Comparison of ENCODE assay signal across 8 mouse cellular contexts in genomic region chr15:77934326-77934725, GRCm38 (mm10). TPM values are rescaled to one million over a fixed set of nuclear protein-coding genes. Genes with fewer than 3 reads are reported as not detected.
A peak's percentile ranks its signal among the peaks of the same experiment; 100 is the strongest.
DNase-seq lines count a peak whose midpoint lies in the region; ATAC-seq and TF ChIP-seq lines count a peak whose summit lies in the region.

No protein-coding gene starts in this region.

- WGBS in heart, adult 2 months: 61% methylated on average over 11 of the region's 11 CpGs
- WGBS in hindbrain, embryonic 13.5 days: 76% methylated on average over 11 of the region's 11 CpGs
- 77% methylated on average over 11 of the region's 11 CpGs for WGBS in intestine, embryonic 15.5 days

- no peak for ATAC-seq in hindbrain, embryonic 13.5 days (ENCODE audit: low FRiP score)
- ATAC-seq in intestine, embryonic 15.5 days: no peak

- H3K4me2 ChIP-seq in hindbrain, embryonic 13.5 days: no peak overlapping the region
- no peak overlapping the region for H3K4me2 ChIP-seq in intestine, embryonic 15.5 days (replicated peaks)

- no peak for TF ChIP-seq EP300 in heart, adult 2 months (IDR thresholded peaks at IDR 0.05; ENCODE audit: insufficient read depth, low read depth, low read length)

- H3K36me3 ChIP-seq in heart, adult 2 months (ENCODE audit: control insufficient read depth, insufficient read depth, low read length): no peaks in the 10 kb centered on the region
- H3K36me3 ChIP-seq in hindbrain, embryonic 13.5 days: no peaks in the 10 kb centered on the region
- no peaks in the 10 kb centered on the region for H3K36me3 ChIP-seq in intestine, embryonic 15.5 days

- TF ChIP-seq CTCF in heart, adult 2 months (IDR thresholded peaks at IDR 0.05): no peak

- H3K4me1 ChIP-seq in heart, adult 2 months (ENCODE audit: control insufficient read depth, insufficient read depth, low read length): peaks cover 10% of the 10 kb centered on the region
- H3K4me1 ChIP-seq in hindbrain, embryonic 13.5 days (replicated peaks): peaks cover 23% of the 10 kb centered on the region
- 0 out of 2 replicates have a peak, but pooled peaks cover 5% of the 10 kb centered on the region for H3K4me1 ChIP-seq in intestine, embryonic 15.5 days (replicated peaks)

- no peaks in the 10 kb centered on the region for H3K27me3 ChIP-seq in heart, adult 2 months (ENCODE audit: control insufficient read depth, insufficient read depth, low read length)
- H3K27me3 ChIP-seq in hindbrain, embryonic 13.5 days: peaks cover 5% of the 10 kb centered on the region
- H3K27me3 ChIP-seq in intestine, embryonic 15.5 days (replicated peaks): no peaks in the 10 kb centered on the region

- peak; percentile 39 to 58 for DNase-seq in heart, adult 2 months
- DNase-seq in heart, adult 8-10 months (ENCODE audit: low spot score): no peak
- peak; percentile 25 for DNase-seq in thymus, postnatal 14 days
- no peak for DNase-seq in thymus, postnatal 25 days
- DNase-seq in left cerebral cortex, adult 11 months (ENCODE audit: low spot score): no peak
- no peak for DNase-seq in urinary bladder, postnatal 10 days (ENCODE audit: low spot score)

- no peaks in the 10 kb centered on the region for H3K79me2 ChIP-seq in heart, adult 2 months (replicated peaks; ENCODE audit: control insufficient read depth, insufficient read depth, low read length)

- no peak overlapping the region for H3K4me3 ChIP-seq in heart, adult 2 months
- H3K4me3 ChIP-seq in hindbrain, embryonic 13.5 days: no peak overlapping the region
- H3K4me3 ChIP-seq in intestine, embryonic 15.5 days (replicated peaks): no peak overlapping the region

- no peak overlapping the region for H3K27ac ChIP-seq in heart, adult 2 months
- no peak overlapping the region for H3K27ac ChIP-seq in hindbrain, embryonic 13.5 days
- H3K27ac ChIP-seq in intestine, embryonic 15.5 days: no peak overlapping the region

- no peak for TF ChIP-seq POLR2A in heart, adult 2 months (IDR thresholded peaks at IDR 0.05; ENCODE audit: insufficient read depth, low read depth, low read length)

- H3K9ac ChIP-seq in heart, adult 2 months (ENCODE audit: low read depth, low read length): no peak overlapping the region
- H3K9ac ChIP-seq in hindbrain, embryonic 13.5 days: peak overlapping the region; percentile 49; the same call in 1 of the 2 replicates
- H3K9ac ChIP-seq in intestine, embryonic 15.5 days: no peak overlapping the region

- no peaks in the 10 kb centered on the region for H3K9me3 ChIP-seq in hindbrain, embryonic 13.5 days
- H3K9me3 ChIP-seq in intestine, embryonic 15.5 days: no peaks in the 10 kb centered on the region

- intact Hi-C loops in heart, adult 2 months (cut with DNase I): loop anchor here (2.0 to 10.0 kb wide), 3 partner anchors 22 to 238 kb away; partner anchors contain the start of genes Foxred2 and Ift27

RNA-seq across cellular contexts. Expression of gene Txn2, which starts 5.5 kb away (rescaled TPM):
- 100 to 1,000 TPM; 260 to 299 TPM for total RNA-seq in heart, adult 2 months (2021)
- 403 and 411 TPM in 2 replicates for polyA plus RNA-seq in heart, adult 2 months (2012; rRNA removed)
- total RNA-seq in heart, adult 8-10 months (2022): 100 to 1,000 TPM; 303 to 339 (median 309) TPM
- polyA plus RNA-seq in hindbrain, embryonic 13.5 days (2015; fragmentation: Nextera tagmentation; extraction: Ambion mirVana): 214 and 218 TPM in 2 replicates
- 314 and 350 TPM in 2 replicates for polyA plus RNA-seq in intestine, embryonic 15.5 days (2015; fragmentation: Nextera tagmentation; extraction: Ambion mirVana)

RNA-seq across cellular contexts. Expression of gene Foxred2, which starts 22.2 kb away (rescaled TPM):
- under 1 TPM; 0.39 to 0.84 TPM for total RNA-seq in heart, adult 2 months (2021)
- 0.96 and 1.1 TPM in 2 replicates for polyA plus RNA-seq in heart, adult 2 months (2012; rRNA removed)
- total RNA-seq in heart, adult 8-10 months (2022): under 1 TPM; 0.27 to 0.53 (median 0.39) TPM
- 6.2 and 7.4 TPM in 2 replicates for polyA plus RNA-seq in hindbrain, embryonic 13.5 days (2015; fragmentation: Nextera tagmentation; extraction: Ambion mirVana)
- polyA plus RNA-seq in intestine, embryonic 15.5 days (2015; fragmentation: Nextera tagmentation; extraction: Ambion mirVana): 2.5 and 2.6 TPM in 2 replicates

RNA-seq across cellular contexts. Expression of gene Eif3d, which starts 36.3 kb away (rescaled TPM):
- total RNA-seq in heart, adult 2 months (2021): 10 to 100 TPM; 62.6 to 64.4 TPM
- polyA plus RNA-seq in heart, adult 2 months (2012; rRNA removed): 69.5 and 87.6 TPM in 2 replicates
- total RNA-seq in heart, adult 8-10 months (2022): 10 to 100 TPM; 56.3 to 67.2 (median 63.3) TPM
- 184 and 191 TPM in 2 replicates for polyA plus RNA-seq in hindbrain, embryonic 13.5 days (2015; fragmentation: Nextera tagmentation; extraction: Ambion mirVana)
- 187 and 189 TPM in 2 replicates for polyA plus RNA-seq in intestine, embryonic 15.5 days (2015; fragmentation: Nextera tagmentation; extraction: Ambion mirVana)

Comparison
In these comparisons a context has a peak if more than half of its experiments do, and no peak if none do; other contexts are left out.
1. DNase-seq: peak in heart, adult 2 months (2 of 2) and thymus, postnatal 14 days (single experiment); none in heart, adult 8-10 months (single experiment), thymus, postnatal 25 days (single experiment), left cerebral cortex, adult 11 months (single experiment) and urinary bladder, postnatal 10 days (single experiment).